Mouse (Mus musculus) erythroblast, adult 5-6 weeks (primary cell): ENCODE results near the gene a. TPM values are rescaled to one million over a fixed set of nuclear protein-coding genes. Genes with fewer than 3 reads are reported as not detected.
"Not testable (repeated sequence)": the region's sequence is repeated elsewhere in the genome, so short reads cannot be mapped to it uniquely, and the experiment has no call there.

ENCODE experiments used
- ATAC-seq: replicated peaks from 2 replicates; pipeline ENCODE4 v1.8.0; 2016; ENCODE audit warnings: moderate number of reproducible peaks, mild to moderate bottlenecking, moderate TSS enrichment, inconsistent platforms; ENCODE audit not compliant: poor library complexity, low FRiP score, severe bottlenecking
- total RNA-seq, 2 experiments: library from RNA; stranded (forward) in 1 of 2; stranded (reverse) in 1 of 2; fragments of 150-400 nt in 1 of 2; fragments of 200-764, 138-1000 nt in 1 of 2; gene quantifications; 2 replicates each; pipeline versions ENCODE4 v1.2.3 to v1.2.4; 2015 to 2017; ENCODE audit warnings: low replicate concordance in 2 of 2

a gene
- total RNA-seq, 2 experiments from 2014 or later, result not detected

GRCm38 (mm10) chr2:155032938-155033710 lies 241.9 kb downstream of the a start:
- no peak for ATAC-seq

GRCm38 (mm10) chr2:155039956-155040355 lies 248.8 kb downstream of the a start:
- ATAC-seq, result no peak

GRCm38 (mm10) chr2:155044542-155044941 lies 253.3 kb downstream of the a start:
- ATAC-seq, result no peak

GRCm38 (mm10) chr2:155045075-155045474 lies 253.9 kb downstream of the a start:
- no peak for ATAC-seq

GRCm38 (mm10) chr2:155046803-155047202 lies 255.6 kb downstream of the a start:
- no peak for ATAC-seq

- no peak for ATAC-seq
Observed at GRCm38 (mm10) chr2:155047452-155048178, 256.4 kb downstream of the a start.

GRCm38 (mm10) chr2:155050108-155050503 lies 258.9 kb downstream of the a start:
- ATAC-seq, result peak; percentile 23

- peak; percentile 94 for ATAC-seq
Observed at GRCm38 (mm10) chr2:155050504-155051236, 259.5 kb downstream of the a start.

- no peak for ATAC-seq
Observed at GRCm38 (mm10) chr2:155051622-155052351, 260.6 kb downstream of the a start.

GRCm38 (mm10) chr2:155052681-155053080 lies 261.5 kb downstream of the a start:
- no peak for ATAC-seq

GRCm38 (mm10) chr2:155053512-155053911 lies 262.3 kb downstream of the a start:
- ATAC-seq, result not testable (repeated sequence)

GRCm38 (mm10) chr2:155054672-155055071 lies 263.5 kb downstream of the a start:
- ATAC-seq, result no peak

GRCm38 (mm10) chr2:155056076-155056578 lies 264.9 kb downstream of the a start:
- no peak for ATAC-seq

- ATAC-seq, result no peak
Observed at GRCm38 (mm10) chr2:155057361-155057760, 266.2 kb downstream of the a start.

- no peak for ATAC-seq
Observed at GRCm38 (mm10) chr2:155071027-155071426, 279.8 kb downstream of the a start.

GRCm38 (mm10) chr2:155072353-155073145 lies 281.3 kb downstream of the a start:
- no peak for ATAC-seq

GRCm38 (mm10) chr2:155073347-155073746 lies 282.1 kb downstream of the a start:
- ATAC-seq, result no peak

- peak; percentile 94 for ATAC-seq
Observed at GRCm38 (mm10) chr2:155073978-155074765, 283.0 kb downstream of the a start, which contains the start of gene Ahcy. TSS of gene Ahcy (minus strand) at chr2:155074497.
